Mouse (Mus musculus) naive thymus-derived CD4-positive, alpha-beta T cell, adult 2 months (primary cell): Measurements from ENCODE around the gene Sprr3.
"Not testable (repeated sequence)": the region's sequence is repeated elsewhere in the genome, so short reads cannot be mapped to it uniquely, and the experiment has no call there.

Experiments
- DNase-seq: peaks from one replicate; pipeline ENCODE4 v3.0.0-alpha.2; 2011; ENCODE audit warnings: low read depth

Gene Sprr3

GRCm38 (mm10) chr3:92458620-92459019, at the start of gene Sprr3:
TSS of gene Sprr3 (minus strand) at chr3:92458720.
- no peak for DNase-seq

- DNase-seq, result no peak
Measured at GRCm38 (mm10) chr3:92508185-92508584, 49.7 kb upstream of the Sprr3 start.

GRCm38 (mm10) chr3:92503528-92503927, 45.0 kb upstream of the Sprr3 start:
- DNase-seq, result no peak

GRCm38 (mm10) chr3:92500393-92500792, 41.9 kb upstream of the Sprr3 start, which contains the start of gene Sprr4:
TSS of gene Sprr4 (minus strand) at chr3:92500493.
- DNase-seq, result no peak

- not testable (repeated sequence) for DNase-seq
Measured at GRCm38 (mm10) chr3:92490262-92490661, 31.7 kb upstream of the Sprr3 start.

GRCm38 (mm10) chr3:92486307-92486706, 27.8 kb upstream of the Sprr3 start:
- DNase-seq, result no peak

- no peak for DNase-seq
Measured at GRCm38 (mm10) chr3:92485863-92486262, 27.3 kb upstream of the Sprr3 start, which contains the start of gene Sprr1a. TSS of gene Sprr1a (minus strand) at chr3:92485895.

- not testable (repeated sequence) for DNase-seq
Measured at GRCm38 (mm10) chr3:92481249-92481648, 22.7 kb upstream of the Sprr3 start.

GRCm38 (mm10) chr3:92470111-92470510, 11.6 kb upstream of the Sprr3 start:
- no peak for DNase-seq

- no peak for DNase-seq
Measured at GRCm38 (mm10) chr3:92467424-92467823, 8.9 kb upstream of the Sprr3 start.

GRCm38 (mm10) chr3:92466576-92466975, 8.1 kb upstream of the Sprr3 start:
- no peak for DNase-seq

GRCm38 (mm10) chr3:92455151-92455550, 3.4 kb downstream of the Sprr3 start:
- no peak for DNase-seq

- DNase-seq, result no peak
Measured at GRCm38 (mm10) chr3:92440177-92440576, 18.3 kb downstream of the Sprr3 start.

GRCm38 (mm10) chr3:92438689-92439088, 19.8 kb downstream of the Sprr3 start, which contains the start of gene Sprr1b:
TSS of gene Sprr1b (minus strand) at chr3:92438789.
- DNase-seq, result no peak

- DNase-seq, result no peak
Measured at GRCm38 (mm10) chr3:92432282-92432681, 26.2 kb downstream of the Sprr3 start, which contains the start of gene Sprr2k. TSS of gene Sprr2k (plus strand) at chr3:92432582.

GRCm38 (mm10) chr3:92429323-92429722, 29.2 kb downstream of the Sprr3 start, which contains the start of gene Gm9774:
TSS of gene Gm9774 (minus strand) at chr3:92429423.
- no peak for DNase-seq

- no peak for DNase-seq
Measured at GRCm38 (mm10) chr3:92417782-92418181, 40.7 kb downstream of the Sprr3 start, which contains the start of gene Sprr2j-ps. TSS of gene Sprr2j-ps (plus strand) at chr3:92418082.

- no peak for DNase-seq
Measured at GRCm38 (mm10) chr3:92407691-92408090, 50.8 kb downstream of the Sprr3 start, which contains the start of gene Sprr2i. TSS of gene Sprr2i (plus strand) at chr3:92407991.
